Mouse (Mus musculus) midbrain, postnatal 0 days (tissue): Measurements from ENCODE around the gene Gm1140. TPM values are rescaled to one million over a fixed set of nuclear protein-coding genes. Genes with fewer than 3 reads are reported as not detected.
"Not testable (repeated sequence)": the region's sequence is repeated elsewhere in the genome, so short reads cannot be mapped to it uniquely, and the experiment has no call there.

ENCODE experiments used
- ATAC-seq: fragments of 200-750 bp; cut with Nextera tagmentation; 2 replicates; pipeline ENCODE4 v1.8.0; 2017; ENCODE audit warnings: moderate number of reproducible peaks, mild to moderate bottlenecking, moderate TSS enrichment, moderate library complexity; ENCODE audit not compliant: low FRiP score
- DNase-seq: peaks from one replicate; pipeline ENCODE4 v3.0.0-alpha.2; 2015; ENCODE audit warnings: low spot score
- H3K27ac ChIP-seq: fragments of 300-500 bp; sonication (generic); 2 replicates; pipeline ENCODE4 v1.5.1; 2014; ENCODE audit warnings: low read depth, mild to moderate bottlenecking, low read length, mixed read lengths
- H3K27me3 ChIP-seq: fragments of 300-500 bp; sonication (generic); 2 replicates; pipeline ENCODE4 v1.6.1; 2014; ENCODE audit warnings: low read length, control low read depth, mixed read lengths; ENCODE audit not compliant: insufficient read depth
- H3K36me3 ChIP-seq: fragments of 300-500 bp; sonication (generic); 2 replicates; pipeline ENCODE4 v1.6.1; 2014; ENCODE audit warnings: low read length, control low read depth, mixed read lengths; ENCODE audit not compliant: insufficient read depth
- H3K4me1 ChIP-seq: fragments of 300-500 bp; sonication (generic); 2 replicates; pipeline ENCODE4 v1.6.1; 2014; ENCODE audit warnings: mild to moderate bottlenecking, control low read depth, antibody characterized with exemption, low read length, mixed read lengths; ENCODE audit not compliant: insufficient read depth
- H3K4me2 ChIP-seq: fragments of 300-500 bp; sonication (generic); 2 replicates; pipeline ENCODE4 v1.6.1; 2014; ENCODE audit warnings: low read depth, mild to moderate bottlenecking, low read length, mixed read lengths; ENCODE audit not compliant: poor library complexity, severe bottlenecking
- H3K4me3 ChIP-seq: fragments of 300-500 bp; sonication (generic); 2 replicates; pipeline ENCODE4 v1.5.1; 2014; ENCODE audit warnings: low read depth, mild to moderate bottlenecking, low read length, moderate library complexity
- H3K9ac ChIP-seq: fragments of 300-500 bp; sonication (generic); replicated peaks from 2 replicates; pipeline ENCODE4 v1.6.1; 2014; ENCODE audit warnings: mild to moderate bottlenecking, low read length, moderate library complexity, mixed read lengths; ENCODE audit not compliant: poor library complexity, severe bottlenecking
- H3K9me3 ChIP-seq: fragments of 300-500 bp; sonication (generic); 2 replicates; pipeline ENCODE4 v1.6.1; 2016; ENCODE audit warnings: low read length, control low read depth
- WGBS: fragments of 180-500 bp; shearing (Covaris S2); extraction: QIAGEN DNeasy Blood & Tissue Kit; methylation state at CpG from one replicate; pipeline ENCODE4 v1.1.7; 2014; 5-methylcytosine and 5-hydroxymethylcytosine counted together
- polyA plus RNA-seq: library from polyadenylated mRNA; unstranded; fragments of >200 nt; fragmentation: Nextera tagmentation; extraction: Ambion mirVana; gene quantifications from 2 replicates; pipeline ENCODE4 v1.2.1, GENCODE M21; 2015
- total RNA-seq: library from RNA; depleted of rRNA; stranded (reverse); fragments of >200 nt; gene quantifications from 2 replicates; pipeline ENCODE4 v1.2.3, GENCODE M21; 2014; rRNA removed

Gm1140 gene
- total RNA-seq (not detected in 2 replicates), polyA plus RNA-seq (not detected in 2 replicates)

DNA sequence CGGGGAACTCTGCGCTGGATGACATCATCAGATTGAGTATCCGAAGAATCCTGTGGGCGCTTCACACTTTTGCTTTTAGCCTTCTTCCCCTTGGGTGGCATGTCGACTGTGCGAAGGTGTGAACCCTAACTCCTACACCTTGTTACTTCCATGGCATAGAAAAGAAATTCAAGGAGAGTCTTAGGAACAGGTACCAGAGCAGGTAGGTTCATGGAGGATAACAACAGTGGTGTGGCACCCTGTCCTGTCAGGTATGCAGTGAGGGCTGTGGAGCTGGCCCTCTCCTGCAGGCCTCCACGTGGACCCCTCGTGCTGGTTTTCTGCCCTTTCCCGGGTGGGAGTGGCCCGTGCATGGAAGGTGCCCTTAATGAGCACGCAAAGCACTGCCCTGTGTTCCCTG lies at the start of gene Gm1140:
TSS of gene Gm1140 (minus strand) at position 101 of the 400 bp plus-strand sequence.
- H3K4me2 ChIP-seq, ATAC-seq, H3K9me3 ChIP-seq, H3K27ac ChIP-seq, H3K27me3 ChIP-seq, H3K4me3 ChIP-seq, H3K9ac ChIP-seq, DNase-seq, H3K4me1 ChIP-seq, H3K36me3 ChIP-seq: not testable (repeated sequence)
- 80% methylated on average over 2 of the region's 11 CpGs for WGBS

- H3K4me2 ChIP-seq, H3K27me3 ChIP-seq, H3K9ac ChIP-seq, H3K4me3 ChIP-seq, H3K9me3 ChIP-seq, ATAC-seq, DNase-seq, H3K4me1 ChIP-seq, H3K27ac ChIP-seq, H3K36me3 ChIP-seq: not testable (repeated sequence)
- 87% methylated on average over 5 of the region's 10 CpGs for WGBS
These were observed 2.0 kb upstream of the Gm1140 start, which contains the start of gene Gm14692 for GRCm38 (mm10) chrX:67695398-67695797. Gene Gm14692, plus strand, starts transcription at chrX:67695698.

Other genes starting within 250 kb of the Gm1140 start
- not detected in 2 replicates for gene Gm14692, start 2.1 kb upstream of the Gm1140 start, total RNA-seq
- gene Gm14692, start 2.1 kb upstream of the Gm1140 start, polyA plus RNA-seq: not detected in 2 replicates
- gene 4933436I01Rik, start 227.9 kb upstream of the Gm1140 start, total RNA-seq: not detected in 2 replicates
- gene 4933436I01Rik, start 227.9 kb upstream of the Gm1140 start, polyA plus RNA-seq: not detected in 2 replicates